Mouse (Mus musculus): ENCODE data around the gene Gm47955. TPM values are rescaled to one million over a fixed set of nuclear protein-coding genes. Genes with fewer than 3 reads are reported as not detected.
"Not testable (repeated sequence)": the region's sequence is repeated elsewhere in the genome, so short reads cannot be mapped to it uniquely, and the experiment has no call there.

Gm47955 gene
- polyA plus RNA-seq, 1 experiment from 2014 or later = not detected

DNA sequence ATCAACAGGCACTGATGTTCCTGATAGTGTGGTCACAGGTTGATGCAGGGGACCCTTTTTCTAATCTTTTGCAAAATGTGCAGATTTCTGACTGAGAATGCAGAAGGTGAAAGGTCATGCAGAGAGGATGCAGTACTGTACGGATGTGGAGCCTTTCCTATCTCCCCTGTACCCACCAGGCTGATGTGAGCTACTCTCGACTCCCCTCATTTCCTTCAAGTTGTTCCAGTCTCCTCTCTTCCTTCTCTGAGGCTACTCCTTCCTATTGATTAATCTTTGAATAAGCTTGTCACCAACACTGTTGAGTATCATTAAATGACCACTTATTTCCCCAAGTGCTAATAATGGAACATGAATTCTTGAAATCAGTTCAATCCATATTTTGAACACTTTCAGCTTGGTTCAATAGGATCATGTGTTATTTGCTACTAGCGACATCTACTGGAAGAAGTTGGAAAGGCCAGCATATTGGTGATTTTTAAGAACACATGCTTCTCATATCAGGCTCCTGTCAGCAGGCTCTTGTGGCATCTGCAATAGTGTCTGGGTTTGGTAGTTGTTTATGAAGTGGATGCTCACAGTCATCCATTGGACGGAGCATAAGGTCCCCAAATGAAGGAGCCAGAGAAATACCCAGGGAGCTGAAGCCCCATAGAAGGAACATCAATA is 27.6 kb downstream of the Gm47955 start:
- H3K4me1 ChIP-seq (ENCODE audit: insufficient read depth, low read length) = no peaks in the 10 kb centered on the region
- ATAC-seq (ENCODE audit: low FRiP score, low TSS enrichment) = 0 out of 2 replicates have a peak, but pooled peaks have one; percentile 39
- H3K27ac ChIP-seq (ENCODE audit: low read length) = no peak overlapping the region
- H3K4me3 ChIP-seq (ENCODE audit: low read length) = no peak overlapping the region
- H3K9ac ChIP-seq (replicated peaks; ENCODE audit: low read length) = no peak overlapping the region
- H3K4me2 ChIP-seq (replicated peaks; ENCODE audit: low read depth, low read length) = no peak overlapping the region
- peaks cover 7% of the 10 kb centered on the region for H3K9me3 ChIP-seq (ENCODE audit: low read length)
- no peaks in the 10 kb centered on the region for H3K27me3 ChIP-seq (ENCODE audit: insufficient read depth, low read length)
- WGBS = 27% methylated on average over 4 of the region's 4 CpGs
- no peaks in the 10 kb centered on the region for H3K36me3 ChIP-seq (ENCODE audit: insufficient read depth, low read length)

DNA sequence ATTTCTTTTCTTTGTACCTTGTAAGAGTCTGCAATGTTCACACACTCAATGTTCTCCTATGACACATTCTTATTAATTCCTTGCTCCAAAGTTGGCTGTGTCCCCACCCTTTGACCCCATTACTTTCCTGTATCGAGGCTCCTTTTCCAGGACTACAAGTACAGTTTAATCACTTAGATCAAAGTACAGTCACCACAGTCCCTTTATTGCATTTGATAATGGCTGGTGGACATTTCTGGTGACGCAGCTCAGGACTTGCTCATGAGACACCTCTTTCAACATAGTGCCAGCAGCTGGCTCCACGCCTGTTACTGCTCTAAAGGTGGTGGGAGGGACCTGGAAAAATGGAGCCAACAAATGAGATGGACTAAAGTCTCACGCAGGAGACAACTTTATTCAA is 31.0 kb downstream of the Gm47955 start:
- no peak overlapping the region; the same call in 1 of the 2 replicates for H3K27ac ChIP-seq (ENCODE audit: low read length)
- no peak overlapping the region for H3K9ac ChIP-seq (replicated peaks; ENCODE audit: low read length)
- no peaks in the 10 kb centered on the region for H3K4me1 ChIP-seq (ENCODE audit: insufficient read depth, low read length)
- H3K27me3 ChIP-seq (ENCODE audit: insufficient read depth, low read length) = no peaks in the 10 kb centered on the region
- no peak for ATAC-seq (ENCODE audit: low FRiP score, low TSS enrichment)
- 58% methylated on average over 4 of the region's 4 CpGs for WGBS
- no peaks in the 10 kb centered on the region for H3K9me3 ChIP-seq (ENCODE audit: low read length)
- H3K4me3 ChIP-seq (ENCODE audit: low read length) = no peak overlapping the region
- H3K36me3 ChIP-seq (ENCODE audit: insufficient read depth, low read length) = no peaks in the 10 kb centered on the region
- no peak overlapping the region for H3K4me2 ChIP-seq (replicated peaks; ENCODE audit: low read depth, low read length)

DNA sequence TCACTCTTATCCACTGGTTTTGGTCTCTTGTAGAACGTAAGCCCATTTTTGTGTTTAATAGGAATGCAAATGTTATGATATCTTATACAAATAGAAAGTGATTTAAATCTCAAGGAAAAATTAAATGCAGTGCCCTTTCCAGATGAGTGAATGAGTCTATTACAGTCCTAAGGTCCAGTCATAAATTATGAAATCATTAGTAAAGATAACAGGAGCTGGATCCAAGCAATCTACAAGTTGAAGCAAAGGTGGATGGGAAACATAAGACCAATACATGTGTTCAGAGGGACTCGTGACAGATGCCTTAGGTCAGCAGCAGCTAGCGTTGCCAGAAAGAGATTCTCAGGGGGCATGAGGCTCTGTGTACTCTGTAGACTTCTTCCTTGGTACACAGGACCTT is 31.5 kb downstream of the Gm47955 start:
- Histone ChIP-seq H3K9ac (replicated peaks; ENCODE audit: low read length) (no peak overlapping the region), H3K4me3 (ENCODE audit: low read length) (no peak overlapping the region), H3K36me3 (ENCODE audit: insufficient read depth, low read length) (no peaks in the 10 kb centered on the region), H3K27ac (ENCODE audit: low read length) (no peak overlapping the region), H3K27me3 (ENCODE audit: insufficient read depth, low read length) (no peaks in the 10 kb centered on the region), H3K9me3 (ENCODE audit: low read length) (no peaks in the 10 kb centered on the region), H3K4me1 (ENCODE audit: insufficient read depth, low read length) (no peaks in the 10 kb centered on the region), H3K4me2 (replicated peaks; ENCODE audit: low read depth, low read length) (no peak overlapping the region)
- 73% methylated on average over 3 of the region's 3 CpGs for WGBS
- no peak for ATAC-seq (ENCODE audit: low FRiP score, low TSS enrichment)

DNA sequence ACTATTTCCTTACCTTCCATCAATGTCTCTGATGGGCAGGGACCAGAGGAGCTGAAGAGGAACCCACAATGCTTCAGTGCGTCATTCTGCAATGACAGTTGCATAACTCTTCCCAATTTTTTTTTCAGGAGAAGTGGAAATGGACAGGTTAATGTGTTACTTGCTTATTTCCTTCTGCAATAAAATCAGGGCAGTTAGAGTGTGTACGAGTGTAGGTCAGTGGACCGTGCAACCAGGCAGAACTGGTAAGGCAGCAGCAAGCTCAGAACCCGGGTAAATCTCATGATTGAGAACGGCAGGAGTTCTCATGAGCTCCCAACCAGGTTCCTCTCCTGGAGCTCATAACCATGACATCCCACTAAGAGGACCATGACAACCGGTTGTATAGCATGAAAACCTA is 32.0 kb downstream of the Gm47955 start:
- Histone ChIP-seq H3K9me3 (ENCODE audit: low read length) (no peaks in the 10 kb centered on the region), H3K4me2 (replicated peaks; ENCODE audit: low read depth, low read length) (no peak overlapping the region), H3K27me3 (ENCODE audit: insufficient read depth, low read length) (no peaks in the 10 kb centered on the region), H3K4me1 (ENCODE audit: insufficient read depth, low read length) (no peaks in the 10 kb centered on the region), H3K4me3 (ENCODE audit: low read length) (no peak overlapping the region), H3K9ac (replicated peaks; ENCODE audit: low read length) (no peak overlapping the region), H3K36me3 (ENCODE audit: insufficient read depth, low read length) (no peaks in the 10 kb centered on the region), H3K27ac (ENCODE audit: low read length) (0 out of 2 replicates have a peak overlapping the region, but pooled peaks have one; percentile 12)
- ATAC-seq (ENCODE audit: low FRiP score, low TSS enrichment) = peak; percentile 87
- 65% methylated on average over 6 of the region's 6 CpGs for WGBS

DNA sequence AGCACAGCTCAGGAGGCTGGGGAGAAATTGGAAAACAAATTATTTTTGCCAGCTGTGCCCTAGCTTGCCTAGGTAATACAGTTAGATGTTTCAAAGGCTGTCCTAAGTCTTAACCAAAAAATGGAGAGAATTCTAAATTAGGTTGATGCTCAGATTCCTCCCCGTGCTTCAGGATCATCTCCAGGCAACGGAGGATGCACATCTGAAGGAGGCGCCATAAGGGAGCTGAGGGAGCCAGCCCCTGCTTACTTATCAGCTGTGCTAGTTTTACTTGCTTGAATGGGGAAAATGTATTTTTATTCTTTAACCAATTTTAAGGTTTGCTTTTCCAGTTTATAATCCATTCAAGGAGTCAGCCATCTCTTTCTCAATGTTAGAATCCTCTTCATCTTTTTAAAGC is 33.9 kb downstream of the Gm47955 start:
- Histone ChIP-seq H3K36me3 (ENCODE audit: insufficient read depth, low read length) (no peaks in the 10 kb centered on the region), H3K4me1 (ENCODE audit: insufficient read depth, low read length) (no peaks in the 10 kb centered on the region), H3K27ac (ENCODE audit: low read length) (no peak overlapping the region), H3K27me3 (ENCODE audit: insufficient read depth, low read length) (no peaks in the 10 kb centered on the region), H3K4me3 (ENCODE audit: low read length) (no peak overlapping the region), H3K4me2 (replicated peaks; ENCODE audit: low read depth, low read length) (no peak overlapping the region), H3K9ac (replicated peaks; ENCODE audit: low read length) (no peak overlapping the region), H3K9me3 (ENCODE audit: low read length) (no peaks in the 10 kb centered on the region)
- 84% methylated on average over 3 of the region's 3 CpGs for WGBS
- no peak for ATAC-seq (ENCODE audit: low FRiP score, low TSS enrichment)

DNA sequence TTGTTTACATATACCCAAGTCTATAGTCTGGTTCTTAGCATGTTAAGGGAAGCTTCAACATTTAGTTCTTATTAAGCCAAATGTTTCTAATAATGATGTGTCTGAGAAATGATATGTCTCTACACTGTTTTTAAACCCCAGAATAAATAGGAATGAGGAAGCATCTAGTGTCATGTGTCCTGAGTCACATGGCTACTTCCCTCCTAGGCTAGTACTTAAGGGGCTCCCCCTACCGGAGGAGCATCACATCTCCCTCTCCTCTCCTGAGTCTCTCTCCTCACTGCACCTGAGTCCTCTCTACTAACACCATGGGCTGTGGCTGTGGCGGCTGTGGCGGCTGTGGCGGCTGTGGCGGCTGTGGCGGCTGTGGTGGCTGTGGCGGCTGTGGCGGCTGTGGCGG is 40.2 kb downstream of the Gm47955 start, which contains the start of gene Gm47959:
Gene Gm47959 (plus strand): TSS at position 243 of the 400 bp plus-strand sequence.
- H3K9me3 ChIP-seq (ENCODE audit: low read length); H3K4me1 ChIP-seq (ENCODE audit: insufficient read depth, low read length); H3K27ac ChIP-seq (ENCODE audit: low read length); H3K4me2 ChIP-seq (replicated peaks; ENCODE audit: low read depth, low read length); H3K9ac ChIP-seq (replicated peaks; ENCODE audit: low read length); ATAC-seq (ENCODE audit: low FRiP score, low TSS enrichment); H3K4me3 ChIP-seq (ENCODE audit: low read length); H3K27me3 ChIP-seq (ENCODE audit: insufficient read depth, low read length); H3K36me3 ChIP-seq (ENCODE audit: insufficient read depth, low read length): not testable (repeated sequence)
- WGBS = 98% methylated on average over 8 of the region's 9 CpGs

DNA sequence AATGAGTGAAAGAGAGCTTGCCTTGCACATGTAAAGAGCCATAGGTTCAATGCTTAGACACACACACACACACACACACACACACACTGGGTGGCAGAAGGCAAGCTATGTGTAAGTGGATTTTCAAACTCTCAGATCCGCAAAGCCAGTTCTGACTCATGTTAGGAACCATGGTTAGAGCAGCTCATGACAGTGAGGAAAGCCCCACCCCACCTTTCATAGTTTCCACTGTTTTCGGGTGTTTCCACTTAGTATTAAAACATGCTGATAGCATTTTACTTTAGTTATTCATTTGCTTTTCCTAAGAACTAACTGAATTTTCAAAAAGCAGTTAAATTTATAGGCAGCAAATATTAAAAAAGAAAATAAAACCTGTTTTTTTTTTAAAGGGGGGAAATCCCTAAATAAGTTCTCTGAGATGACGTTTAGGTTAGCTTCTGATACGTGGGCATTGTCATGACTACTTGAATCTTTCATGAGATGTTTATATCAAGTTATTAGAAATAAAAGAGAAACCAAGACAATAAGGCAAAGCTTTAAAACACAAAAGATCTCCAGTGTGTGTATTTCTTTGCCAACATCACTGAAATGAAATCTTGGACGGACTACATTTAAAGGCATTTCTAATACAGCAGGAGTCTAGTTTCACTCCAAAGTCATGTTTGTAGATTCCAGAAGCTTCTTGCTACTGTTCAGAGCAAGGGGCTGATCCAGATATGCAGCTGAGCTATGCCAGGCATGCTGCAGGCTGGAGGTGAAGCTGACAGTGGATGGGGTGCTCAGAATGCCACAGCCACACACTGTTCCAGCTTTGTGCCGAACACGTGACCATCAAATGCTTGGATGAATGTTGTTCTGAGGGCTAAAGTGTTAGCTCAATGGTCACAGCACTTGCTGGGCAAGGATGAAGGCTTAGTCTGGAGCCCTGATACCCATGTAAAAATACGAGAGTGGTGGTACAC is 46.4 kb downstream of the Gm47955 start:
- H3K9ac ChIP-seq (replicated peaks; ENCODE audit: low read length) = no peak overlapping the region
- H3K9me3 ChIP-seq (ENCODE audit: low read length) = no peaks in the 10 kb centered on the region
- no peak for ATAC-seq (ENCODE audit: low FRiP score, low TSS enrichment)
- no peak overlapping the region for H3K4me2 ChIP-seq (replicated peaks; ENCODE audit: low read depth, low read length)
- no peak overlapping the region for H3K4me3 ChIP-seq (ENCODE audit: low read length)
- no peaks in the 10 kb centered on the region for H3K27me3 ChIP-seq (ENCODE audit: insufficient read depth, low read length)
- H3K4me1 ChIP-seq (ENCODE audit: insufficient read depth, low read length) = no peaks in the 10 kb centered on the region
- H3K27ac ChIP-seq (ENCODE audit: low read length) = no peak overlapping the region
- H3K36me3 ChIP-seq (ENCODE audit: insufficient read depth, low read length) = no peaks in the 10 kb centered on the region
- 82% methylated on average over 8 of the region's 8 CpGs for WGBS

DNA sequence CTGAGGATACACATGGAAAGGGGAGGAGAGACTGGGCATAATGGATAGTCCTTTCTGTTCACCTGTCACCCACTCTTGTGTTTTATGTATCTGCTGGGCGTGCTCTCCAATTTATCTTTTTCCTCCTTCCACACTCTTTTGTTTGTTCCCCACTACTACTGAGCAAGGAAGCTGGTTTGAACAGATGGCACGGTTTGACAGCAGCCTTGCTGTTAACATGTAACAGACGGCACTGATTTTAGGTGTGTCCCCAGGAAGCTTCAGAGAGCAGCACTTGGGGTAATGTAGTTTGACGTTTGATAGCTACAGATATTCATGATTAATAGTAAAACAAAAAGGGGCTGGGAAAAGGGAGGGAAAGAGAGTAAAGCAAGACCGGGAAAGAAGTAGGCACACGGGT is 47.4 kb downstream of the Gm47955 start:
- no peak for ATAC-seq (ENCODE audit: low FRiP score, low TSS enrichment)

More for the DNA sequence above, 47.4 kb downstream of the Gm47955 start:
- H3K9ac ChIP-seq (replicated peaks; ENCODE audit: low read length) = no peak overlapping the region
- H3K4me3 ChIP-seq (ENCODE audit: low read length) = no peak overlapping the region
- no peak overlapping the region for H3K4me2 ChIP-seq (replicated peaks; ENCODE audit: low read depth, low read length)
- no peaks in the 10 kb centered on the region for H3K4me1 ChIP-seq (ENCODE audit: insufficient read depth, low read length)
- H3K9me3 ChIP-seq (ENCODE audit: low read length) = no peaks in the 10 kb centered on the region
- no peak overlapping the region for H3K27ac ChIP-seq (ENCODE audit: low read length)
- WGBS = 56% methylated on average over 6 of the region's 6 CpGs
- H3K36me3 ChIP-seq (ENCODE audit: insufficient read depth, low read length) = no peaks in the 10 kb centered on the region
- no peaks in the 10 kb centered on the region for H3K27me3 ChIP-seq (ENCODE audit: insufficient read depth, low read length)

All from kidney, embryonic 16.5 days (tissue).